Mouse (Mus musculus) 416B (cell line): ENCODE data around the gene 2310009B15Rik.

Source experiments
- DNase-seq: peaks from one replicate; pipeline ENCODE4 v3.0.0; 2011; ENCODE audit warnings: low read depth

Gene 2310009B15Rik

DNA sequence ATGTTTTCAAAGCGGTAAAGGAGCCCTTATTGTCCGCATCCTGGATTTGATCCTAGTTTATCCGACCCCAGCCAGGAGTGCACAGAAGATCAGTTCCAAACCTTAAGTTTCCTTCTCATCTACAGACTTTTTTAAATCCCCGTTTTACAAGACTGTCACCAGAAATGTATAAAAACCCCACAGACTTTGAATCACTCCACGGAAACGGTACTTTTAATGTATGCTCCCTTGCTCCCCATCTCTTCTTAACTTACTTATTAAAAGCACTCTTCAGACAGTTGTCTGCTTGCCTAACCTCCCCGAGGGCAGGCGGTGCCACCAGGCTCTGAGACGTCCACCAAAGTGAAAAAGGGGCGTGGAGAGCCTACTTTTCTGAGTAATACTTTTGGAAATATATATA, 13.9 kb downstream of the 2310009B15Rik start:
- DNase-seq: no peak

DNA sequence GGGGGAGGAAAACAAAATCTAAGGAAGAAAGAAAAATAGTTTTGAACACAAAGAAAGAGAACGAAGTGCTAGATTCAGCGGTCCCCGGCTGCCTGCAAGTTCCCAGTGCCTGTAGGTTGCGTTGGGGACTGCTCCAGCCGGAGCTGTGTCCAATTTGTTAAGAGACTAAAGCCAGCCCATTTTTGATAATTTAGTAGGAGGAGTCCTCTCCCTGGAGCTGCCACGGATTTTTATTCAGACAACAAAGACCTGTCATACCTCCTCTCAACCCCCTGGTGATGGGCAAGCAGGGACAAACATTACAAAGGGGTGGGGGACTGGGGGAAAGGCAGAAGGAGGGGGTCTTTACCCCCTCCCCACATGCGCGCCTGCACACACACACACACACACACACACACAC, 14.3 kb downstream of the 2310009B15Rik start:
- DNase-seq: no peak

DNA sequence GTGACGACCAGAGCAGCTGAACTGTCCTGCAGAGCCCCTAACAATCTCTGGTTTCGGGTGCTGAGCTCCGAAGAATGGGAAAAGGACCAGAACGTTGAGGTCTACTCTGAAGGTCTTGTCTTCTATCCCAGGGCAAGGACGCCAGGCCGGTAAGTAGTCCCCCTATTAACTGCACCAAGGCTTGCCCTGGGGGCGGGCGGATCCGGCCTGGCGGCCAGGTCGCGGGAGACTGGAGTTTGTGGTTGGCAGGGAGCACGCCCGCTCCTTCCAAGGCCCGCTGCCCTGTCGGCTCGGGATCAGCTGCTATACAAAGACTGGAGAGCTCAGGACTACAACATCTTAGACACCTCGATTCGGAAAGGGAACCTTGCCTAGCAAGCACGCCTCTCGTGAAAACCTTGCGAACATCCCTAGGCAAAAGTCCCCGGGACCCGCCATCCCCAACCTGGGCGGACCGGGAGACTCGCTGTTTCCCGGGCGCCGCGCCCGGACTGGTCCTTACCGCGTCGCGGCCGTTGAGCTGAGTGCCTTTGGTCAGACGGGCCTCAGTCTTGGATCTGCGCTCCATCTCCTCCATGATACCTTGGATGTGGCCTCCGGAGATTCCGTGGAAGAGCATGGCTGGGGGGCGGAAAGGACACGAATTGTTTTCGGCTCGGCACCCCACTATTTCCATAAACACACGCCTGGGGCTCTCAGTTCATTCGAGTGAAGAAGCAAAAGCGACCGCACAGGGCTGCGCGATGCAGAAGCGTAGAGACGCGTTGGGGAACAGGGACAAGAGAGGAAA, 15.2 kb downstream of the 2310009B15Rik start:
- no peak for DNase-seq

DNA sequence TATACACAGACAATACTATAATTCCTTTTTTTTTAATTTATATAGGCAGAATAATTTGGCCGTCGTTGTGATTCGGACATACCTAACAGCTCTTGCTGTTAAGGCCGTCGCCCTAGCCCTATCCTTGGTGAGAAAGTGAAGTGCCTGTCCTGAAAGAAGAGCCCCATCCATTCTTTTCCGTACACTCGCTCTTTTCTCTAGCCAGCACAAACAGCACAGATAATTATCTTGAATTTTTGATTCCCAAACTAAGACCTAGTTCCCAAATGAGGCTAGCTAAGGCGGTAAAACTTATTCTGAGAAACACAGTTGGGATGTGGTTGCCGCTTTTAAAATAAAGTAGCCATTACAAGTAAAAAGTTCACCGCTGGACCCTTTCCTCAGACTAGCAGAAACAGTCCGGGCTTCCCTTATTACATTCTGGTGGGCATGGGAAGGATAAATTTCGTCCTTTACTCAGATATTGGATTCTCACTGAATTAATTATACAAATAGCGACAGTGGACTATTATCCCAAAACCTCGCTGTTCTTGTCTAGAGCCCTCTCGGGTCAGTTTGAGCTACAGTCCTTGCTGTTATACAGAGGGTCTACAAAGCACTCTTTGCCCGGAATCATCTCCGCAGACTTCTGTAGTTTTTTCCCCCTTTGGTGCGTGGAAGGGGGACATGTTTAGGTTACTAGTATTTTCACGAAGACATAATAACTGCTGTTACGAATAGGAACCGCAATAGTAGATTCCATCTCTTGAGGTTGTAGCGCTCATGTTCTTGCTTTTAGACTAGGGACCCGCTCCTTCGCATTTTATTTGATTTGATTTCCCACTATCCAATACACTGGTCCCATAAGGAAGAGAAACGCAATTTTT, 16.0 kb downstream of the 2310009B15Rik start:
- no peak for DNase-seq

DNA sequence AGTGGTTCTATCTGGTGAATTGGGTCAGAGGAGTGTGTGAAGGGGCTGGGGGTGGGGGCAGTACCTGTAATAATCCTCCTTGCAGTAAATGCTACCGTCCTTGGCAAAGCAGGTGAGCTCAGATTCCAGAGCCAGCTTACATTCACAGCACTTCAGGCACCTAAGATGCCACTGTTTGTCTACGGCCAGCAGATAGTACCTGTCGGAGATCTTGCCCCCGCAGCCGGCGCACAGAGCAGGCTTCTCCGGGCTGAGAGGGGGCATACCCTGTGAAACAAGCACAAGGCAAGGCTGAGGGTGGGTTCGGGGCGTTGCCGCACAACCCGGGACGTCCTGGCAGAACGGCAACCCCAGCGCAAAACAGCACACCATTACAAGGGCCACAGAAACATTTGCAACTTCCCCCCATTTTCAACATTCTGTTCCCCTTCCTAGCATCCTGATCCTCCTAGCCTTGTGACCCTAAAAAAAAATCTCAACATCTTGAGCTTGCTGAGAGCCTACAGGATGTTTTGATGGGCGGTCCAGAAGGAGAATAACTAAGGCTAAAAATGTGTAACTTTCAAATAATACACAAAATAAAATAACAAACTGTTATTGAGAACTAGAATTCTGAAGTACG, 16.7 kb downstream of the 2310009B15Rik start:
- DNase-seq: no peak

DNA sequence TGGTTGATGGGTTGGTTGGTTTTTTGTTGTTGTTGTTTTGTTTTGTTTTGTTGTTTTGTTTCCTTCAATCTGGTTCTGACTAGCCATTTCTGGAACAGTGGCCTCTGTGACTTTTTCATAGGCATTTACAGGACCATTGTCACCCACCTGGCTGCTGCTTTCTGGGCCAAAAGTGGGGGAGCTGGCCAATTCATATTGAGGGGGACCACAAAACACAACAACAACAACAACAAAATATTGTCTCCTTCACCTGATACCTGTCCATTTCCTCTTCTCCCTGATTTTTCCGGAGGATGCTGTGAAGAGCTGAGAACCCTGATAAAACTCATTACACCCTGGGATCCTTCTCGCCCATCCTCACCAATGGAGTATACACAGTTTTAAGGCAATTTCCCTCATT, 17.4 kb downstream of the 2310009B15Rik start:
- DNase-seq: no peak

DNA sequence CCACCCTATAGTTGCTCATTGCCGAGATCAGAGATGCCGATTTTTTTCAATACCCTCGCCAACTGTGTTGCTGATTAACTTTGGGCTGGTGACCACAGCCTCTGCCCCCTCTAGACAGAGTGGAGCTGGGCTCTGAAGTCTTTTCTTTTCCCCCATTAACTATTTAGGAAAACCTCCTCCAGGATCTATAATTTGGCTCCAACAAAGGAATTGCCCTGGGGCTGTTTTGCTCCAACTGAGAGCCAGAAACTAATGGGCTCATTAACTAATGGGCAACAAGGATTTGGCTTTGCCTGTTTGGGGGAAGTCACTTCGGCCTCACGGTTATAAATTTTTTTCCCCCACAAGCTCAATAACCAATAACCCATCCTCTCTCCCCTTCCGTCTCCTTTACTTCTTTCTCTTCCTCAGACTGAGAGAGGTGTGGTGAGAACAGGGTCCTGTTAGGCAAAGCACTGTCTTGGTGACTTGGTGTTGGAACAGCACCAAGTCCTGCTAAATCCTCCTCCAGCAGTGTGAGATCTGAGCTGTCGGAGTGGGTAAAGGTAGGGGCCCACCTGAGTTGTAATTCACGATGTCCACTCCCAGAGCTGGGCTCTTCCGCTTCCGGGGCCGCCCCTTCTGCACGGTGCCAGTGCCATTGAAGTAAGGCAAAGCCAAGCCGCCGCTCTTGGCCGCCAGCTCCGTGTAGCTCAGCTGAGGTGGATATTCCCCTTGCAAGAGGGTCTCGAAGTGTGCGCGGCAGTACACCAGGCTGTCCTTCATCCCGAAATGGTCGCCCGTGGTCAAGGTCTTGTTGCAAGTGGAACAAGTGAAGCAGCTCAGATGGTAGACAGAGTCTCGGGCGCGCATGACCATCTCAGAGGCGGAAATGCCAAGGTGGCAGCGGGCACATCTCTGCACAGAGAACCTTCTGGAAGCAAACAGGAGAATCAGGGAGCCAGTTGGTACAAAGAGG, 18.6 kb downstream of the 2310009B15Rik start:
- no peak for DNase-seq

DNA sequence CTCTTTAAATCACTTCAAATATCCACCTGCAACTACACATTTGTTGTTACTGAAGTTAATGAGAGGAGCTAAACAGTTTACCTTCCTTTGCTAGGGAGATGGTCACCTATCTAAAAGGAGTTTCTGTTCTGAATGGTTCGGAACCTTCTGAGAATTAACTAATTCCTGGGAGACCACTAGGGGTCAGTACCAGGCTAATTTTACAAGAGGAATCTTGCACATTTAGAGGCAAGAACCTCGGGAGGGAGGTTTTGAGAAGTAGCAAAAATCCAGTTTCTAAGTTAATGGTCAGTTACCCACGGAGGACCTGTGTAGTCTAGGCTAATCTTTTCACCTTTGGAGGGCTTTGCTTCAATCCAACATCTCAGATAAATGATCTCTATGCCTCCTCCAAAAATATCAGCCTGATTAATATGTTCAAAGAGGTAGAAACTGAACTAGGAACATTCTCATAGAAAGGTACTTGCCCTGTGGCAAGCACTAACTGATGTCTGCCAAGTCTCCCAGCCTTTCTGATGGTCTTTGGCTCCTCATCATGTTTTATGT, 21.2 kb downstream of the 2310009B15Rik start:
- DNase-seq: peak; percentile 76

DNA sequence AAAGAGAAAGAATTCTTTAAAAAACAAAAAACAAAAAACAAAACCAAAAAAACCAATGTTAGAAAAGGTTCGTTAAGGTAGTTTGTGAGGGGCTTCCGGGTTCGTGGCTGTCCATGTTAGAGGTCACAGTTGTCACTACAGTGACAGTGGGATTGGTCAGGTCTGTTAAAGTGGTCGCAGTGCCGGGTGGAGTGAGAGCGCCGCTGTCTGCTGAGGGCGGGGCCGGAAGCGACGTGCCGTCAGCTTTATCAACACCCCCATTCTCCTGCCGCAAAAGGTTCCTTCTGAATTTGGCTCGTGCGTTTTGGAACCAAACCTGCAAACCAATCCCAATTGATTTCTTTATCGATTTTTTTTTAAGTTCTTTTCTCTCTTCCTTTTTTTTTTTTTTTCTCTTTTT, 25.3 kb downstream of the 2310009B15Rik start:
- DNase-seq: peak; percentile 87

DNA sequence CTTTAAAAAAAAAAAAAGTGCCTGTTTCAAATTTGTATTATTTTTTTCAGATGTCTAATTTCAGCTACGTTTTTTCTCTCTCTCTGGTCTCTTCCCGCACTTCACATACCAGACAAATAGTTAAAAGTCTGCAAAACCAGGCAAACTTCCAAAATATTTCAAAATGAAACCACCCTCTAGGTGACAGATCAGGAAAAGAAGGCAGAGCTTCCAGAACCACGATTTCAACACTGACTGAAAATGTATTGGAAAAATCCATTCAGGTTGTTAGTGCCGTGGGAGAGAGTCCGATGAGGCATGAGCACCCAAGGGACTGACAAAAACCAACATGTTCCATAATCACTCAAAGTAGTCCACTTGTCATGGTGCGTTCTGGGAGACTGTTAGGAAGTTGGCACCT, 29.8 kb downstream of the 2310009B15Rik start:
- no peak for DNase-seq

DNA sequence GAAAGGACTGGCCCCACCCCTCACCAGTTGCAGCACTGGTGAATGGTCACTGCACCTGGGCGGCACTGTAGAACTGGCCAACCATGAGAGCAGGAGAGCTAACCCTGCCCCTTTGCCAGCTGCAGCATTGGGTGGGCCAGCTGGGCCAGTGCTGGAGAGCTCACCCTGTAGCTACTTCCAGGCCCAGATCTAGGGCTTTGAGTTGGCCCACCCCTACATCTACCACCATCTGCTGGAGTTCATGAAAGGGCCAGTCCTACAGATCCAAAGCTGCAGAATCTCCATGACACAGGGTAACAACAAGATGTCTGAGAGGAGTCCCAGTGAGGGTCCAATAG, 33.7 kb downstream of the 2310009B15Rik start:
- DNase-seq: no peak

DNA sequence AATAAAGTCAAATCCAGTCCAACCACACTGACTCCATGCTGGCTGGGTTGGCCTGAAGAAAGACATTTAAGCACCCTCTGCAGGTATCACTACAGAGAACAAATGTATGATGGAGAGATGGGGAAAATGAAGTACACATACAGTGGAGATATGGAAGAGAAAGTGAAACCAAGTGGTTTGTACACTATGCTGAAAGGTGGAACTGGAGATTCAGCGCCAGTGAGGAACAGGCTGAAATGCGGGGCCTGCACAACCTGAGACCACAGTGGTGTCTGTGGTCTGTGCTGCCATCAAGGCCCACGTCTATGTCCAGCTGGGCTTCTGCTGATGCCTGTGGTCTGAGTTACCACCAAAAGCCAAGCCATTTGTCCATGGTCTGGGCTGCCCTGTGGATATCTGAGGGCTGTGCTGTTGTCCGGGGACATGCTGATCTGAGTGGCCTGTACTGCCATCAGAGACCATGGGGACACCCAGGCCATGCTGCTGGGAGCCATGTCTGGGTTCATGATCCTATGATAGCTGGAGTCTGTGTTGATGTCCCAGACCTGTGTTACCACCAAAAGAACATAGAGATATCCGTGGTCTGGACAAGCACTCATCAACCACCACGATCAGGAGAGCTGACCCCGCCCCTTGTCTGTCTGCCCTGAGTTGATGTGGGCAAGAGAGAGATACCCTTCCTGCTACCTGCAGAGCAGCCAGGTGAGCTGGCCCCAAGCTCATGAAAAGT, 34.2 kb downstream of the 2310009B15Rik start:
- DNase-seq: peak; percentile 32
